Mouse (Mus musculus) G1E (cell line): ENCODE measurements at regions not wholly inside any gene's neighbourhood (a gene's known extent, or its start where the extent isn't known, plus 50 kb on each side); places are given as distances from the start of the nearest gene placed in this dataset.

Experiments used
- ATAC-seq: 2 replicates; pipeline ENCODE4 v1.8.0; 2016; ENCODE audit warnings: mild to moderate bottlenecking; ENCODE audit not compliant: insufficient number of reproducible peaks, poor library complexity, low FRiP score, severe bottlenecking; ENCODE audit errors: extremely low read depth
- DNase-seq: peaks from one replicate; pipeline ENCODE4 v3.0.0; 2012; ENCODE audit warnings: low spot score
- H3K27me3 ChIP-seq: 2 replicates; pipeline ENCODE4 v1.6.1; 2012; ENCODE audit warnings: mild to moderate bottlenecking, low read length, inconsistent platforms; ENCODE audit not compliant: insufficient read depth
- H3K36me3 ChIP-seq: replicated peaks from 2 replicates; pipeline ENCODE3; 2012; ENCODE audit warnings: mild to moderate bottlenecking, inconsistent platforms
- H3K4me1 ChIP-seq: 2 replicates; pipeline ENCODE4 v1.6.1; 2012; ENCODE audit warnings: low read depth, low read length, inconsistent platforms, mixed read lengths; ENCODE audit not compliant: insufficient read depth
- H3K4me3 ChIP-seq: 2 replicates; pipeline ENCODE4 v1.5.1; 2012; ENCODE audit warnings: low read depth, mild to moderate bottlenecking, inconsistent platforms, low read length, moderate library complexity, mixed read lengths
- H3K9me3 ChIP-seq: replicated peaks from 2 replicates; pipeline ENCODE4 v1.6.1; 2012; ENCODE audit warnings: inconsistent platforms
- CTCF ChIP-seq: IDR thresholded peaks from 2 replicates; pipeline ENCODE4 v1.5.1; 2012; ENCODE audit warnings: low read depth, low read length, inconsistent platforms, mixed read lengths
- GATA1 ChIP-seq: IDR thresholded peaks from 2 replicates; pipeline ENCODE4 v1.6.1; 2012; ENCODE audit warnings: borderline replicate concordance, low read length, inconsistent platforms, mixed read lengths
- GATA2 ChIP-seq: IDR thresholded peaks from 2 replicates; pipeline ENCODE4 v1.6.1; 2012; ENCODE audit warnings: low read depth, low read length, inconsistent platforms, borderline replicate concordance
- TAL1 ChIP-seq: conservative IDR thresholded peaks from 2 replicates; pipeline ENCODE4 v1.6.1; 2012; ENCODE audit warnings: low read depth, low read length, inconsistent platforms, mixed read lengths

GRCm38 (mm10) chr8:17863388-17863787, 1114.7 kb downstream of the Defb40 start:
- ATAC-seq (no peak), DNase-seq (no peak)
- Histone ChIP-seq H3K9me3 (no peaks in the 10 kb centered on the region), H3K4me1 (no peaks in the 10 kb centered on the region), H3K27me3 (no peaks in the 10 kb centered on the region), H3K36me3 (no peaks in the 10 kb centered on the region), H3K4me3 (no peak overlapping the region)
- TF ChIP-seq TAL1 = no peak
- no peak for TF ChIP-seq CTCF
- TF ChIP-seq GATA2 = no peak
- TF ChIP-seq GATA1 = no peak
